Mouse (Mus musculus) ES-CJ7 (cell line): ENCODE results near the gene Sept9.

Experiments used
- DNase-seq: peaks from one replicate; pipeline ENCODE4 v3.0.0; 2011; ENCODE audit warnings: low read depth, low spot score

Sept9 gene

GRCm38 (mm10) chr11:117370262-117370850 is 170.9 kb downstream of the Sept9 start:
- no peak for DNase-seq

GRCm38 (mm10) chr11:117372537-117372936 is 173.1 kb downstream of the Sept9 start:
- no peak for DNase-seq

GRCm38 (mm10) chr11:117373195-117373594 is 173.7 kb downstream of the Sept9 start:
- DNase-seq: no peak

- DNase-seq: no peak
Observed at GRCm38 (mm10) chr11:117373870-117374269, 174.4 kb downstream of the Sept9 start.

GRCm38 (mm10) chr11:117374288-117374687 is 174.8 kb downstream of the Sept9 start:
- DNase-seq: peak; percentile 42

- DNase-seq: no peak
Observed at GRCm38 (mm10) chr11:117379774-117380173, 180.3 kb downstream of the Sept9 start.

GRCm38 (mm10) chr11:117384235-117384634 is 184.8 kb downstream of the Sept9 start:
- no peak for DNase-seq

- DNase-seq: peak; percentile 94
Observed at GRCm38 (mm10) chr11:117384897-117385296, 185.4 kb downstream of the Sept9 start.

- no peak for DNase-seq
Observed at GRCm38 (mm10) chr11:117385331-117386103, 186.1 kb downstream of the Sept9 start.

GRCm38 (mm10) chr11:117387241-117387640 is 187.8 kb downstream of the Sept9 start:
- peak; percentile 88 for DNase-seq

GRCm38 (mm10) chr11:117390001-117390402 is 190.5 kb downstream of the Sept9 start:
- peak; percentile 83 for DNase-seq

- DNase-seq: no peak
Observed at GRCm38 (mm10) chr11:117390774-117391534, 191.5 kb downstream of the Sept9 start.

GRCm38 (mm10) chr11:117392251-117392650 is 192.8 kb downstream of the Sept9 start:
- DNase-seq: peak; percentile 74

- DNase-seq: no peak
Observed at GRCm38 (mm10) chr11:117393715-117394114, 194.3 kb downstream of the Sept9 start.

GRCm38 (mm10) chr11:117394230-117395137 is 195.0 kb downstream of the Sept9 start:
- DNase-seq: no peak

- no peak for DNase-seq
Observed at GRCm38 (mm10) chr11:117395228-117395627, 195.8 kb downstream of the Sept9 start.

- DNase-seq: no peak
Observed at GRCm38 (mm10) chr11:117396929-117397328, 197.5 kb downstream of the Sept9 start.

- peak; percentile 79 for DNase-seq
Observed at GRCm38 (mm10) chr11:117397755-117398154, 198.3 kb downstream of the Sept9 start.

- DNase-seq: no peak
Observed at GRCm38 (mm10) chr11:117398191-117398590, 198.7 kb downstream of the Sept9 start.

GRCm38 (mm10) chr11:117401583-117402367 is 202.3 kb downstream of the Sept9 start:
- peak; percentile 66 for DNase-seq

GRCm38 (mm10) chr11:117402550-117402949 is 203.1 kb downstream of the Sept9 start:
- DNase-seq: peak; percentile 75
